Mouse (Mus musculus): ENCODE measurements around the gene Mgat5b. TPM values are rescaled to one million over a fixed set of nuclear protein-coding genes. Genes with fewer than 3 reads are reported as not detected.
A peak's percentile ranks its signal among the peaks of the same experiment; 100 is the strongest.

Mgat5b gene
- total RNA-seq, 2 experiments from 2014 or later = 80.0 to 92.0 TPM

- no peak overlapping the region for H3K27ac ChIP-seq
- DNase-seq (ENCODE audit: extremely low spot score in 1 of 2, low spot score in 2 of 2) = no peak
- no peak for TF ChIP-seq CTCF (IDR thresholded peaks at IDR 0.05)
- no peak overlapping the region for H3K4me3 ChIP-seq
- intact Hi-C loops (cut with DNase I) = no loop called here
Measured at GRCm38 (mm10) chr11:116990231-116990630, 71.6 kb downstream of the Mgat5b start.

GRCm38 (mm10) chr11:116991410-116991809 lies 72.7 kb downstream of the Mgat5b start:
- no peak overlapping the region for H3K27ac ChIP-seq
- DNase-seq (ENCODE audit: extremely low spot score in 1 of 2, low spot score in 2 of 2) = no peak
- TF ChIP-seq CTCF (IDR thresholded peaks at IDR 0.05) = no peak
- intact Hi-C loops (cut with DNase I) = no loop called here
- H3K4me3 ChIP-seq = no peak overlapping the region

- no peak for TF ChIP-seq CTCF (IDR thresholded peaks at IDR 0.05)
- Histone ChIP-seq H3K27ac (no peak overlapping the region), H3K4me3 (no peak overlapping the region)
- intact Hi-C loops (cut with DNase I) = no loop called here
- no peak for DNase-seq (ENCODE audit: extremely low spot score in 1 of 2, low spot score in 2 of 2)
Measured at GRCm38 (mm10) chr11:116991964-116992363, 73.3 kb downstream of the Mgat5b start.

GRCm38 (mm10) chr11:116994095-116994582 lies 75.5 kb downstream of the Mgat5b start:
- Histone ChIP-seq H3K27ac (no peak overlapping the region), H3K4me3 (0 out of 2 replicates have a peak overlapping the region, but pooled peaks have one; percentile 14)
- TF ChIP-seq CTCF (IDR thresholded peaks at IDR 0.05) = peak; percentile 82
- DNase-seq (ENCODE audit: extremely low spot score in 1 of 2, low spot score in 2 of 2) = peak in 1 of 2 experiments; percentile 39
- intact Hi-C loops (cut with DNase I) = loop anchor here (2.0 kb wide), 1 partner anchor 75 kb away; the partner anchor contains the start of gene Mgat5b

GRCm38 (mm10) chr11:116996976-116997375 lies 78.3 kb downstream of the Mgat5b start:
- H3K27ac ChIP-seq = no peak overlapping the region
- no peak for TF ChIP-seq CTCF (IDR thresholded peaks at IDR 0.05)
- intact Hi-C loops (cut with DNase I) = no loop called here
- DNase-seq (ENCODE audit: extremely low spot score in 1 of 2, low spot score in 2 of 2) = no peak
- no peak overlapping the region for H3K4me3 ChIP-seq

- DNase-seq (ENCODE audit: extremely low spot score in 1 of 2, low spot score in 2 of 2) = no peak
- H3K4me3 ChIP-seq = no peak overlapping the region
- intact Hi-C loops (cut with DNase I) = no loop called here
- TF ChIP-seq CTCF (IDR thresholded peaks at IDR 0.05) = peak; percentile 15
- H3K27ac ChIP-seq = no peak overlapping the region
Measured at GRCm38 (mm10) chr11:116998935-116999334, 80.3 kb downstream of the Mgat5b start.

GRCm38 (mm10) chr11:117000219-117000618 lies 81.6 kb downstream of the Mgat5b start:
- Histone ChIP-seq H3K27ac (no peak overlapping the region), H3K4me3 (no peak overlapping the region)
- DNase-seq (ENCODE audit: extremely low spot score in 1 of 2, low spot score in 2 of 2) = no peak
- intact Hi-C loops (cut with DNase I) = no loop called here
- no peak for TF ChIP-seq CTCF (IDR thresholded peaks at IDR 0.05)

- no peak overlapping the region for H3K4me3 ChIP-seq
- TF ChIP-seq CTCF (IDR thresholded peaks at IDR 0.05) = no peak
- intact Hi-C loops (cut with DNase I) = no loop called here
- no peak overlapping the region for H3K27ac ChIP-seq
- no peak for DNase-seq (ENCODE audit: extremely low spot score in 1 of 2, low spot score in 2 of 2)
Measured at GRCm38 (mm10) chr11:117001789-117002188, 83.1 kb downstream of the Mgat5b start.

GRCm38 (mm10) chr11:117003503-117003902 lies 84.8 kb downstream of the Mgat5b start:
- no peak for TF ChIP-seq CTCF (IDR thresholded peaks at IDR 0.05)
- no peak for DNase-seq (ENCODE audit: extremely low spot score in 1 of 2, low spot score in 2 of 2)
- no peak overlapping the region for H3K27ac ChIP-seq
- H3K4me3 ChIP-seq = no peak overlapping the region
- intact Hi-C loops (cut with DNase I) = no loop called here

- H3K27ac ChIP-seq = no peak overlapping the region
- no peak for TF ChIP-seq CTCF (IDR thresholded peaks at IDR 0.05)
- intact Hi-C loops (cut with DNase I) = no loop called here
Measured at GRCm38 (mm10) chr11:117004277-117004676, 85.6 kb downstream of the Mgat5b start.

GRCm38 (mm10) chr11:117017462-117017861 lies 98.8 kb downstream of the Mgat5b start:
- peak in 1 of 2 experiments; percentile 33 for DNase-seq (ENCODE audit: extremely low spot score in 1 of 2, low spot score in 2 of 2)
- H3K27ac ChIP-seq = peak overlapping the region; percentile 76
- H3K4me3 ChIP-seq = no peak overlapping the region
- intact Hi-C loops (cut with DNase I) = no loop called here
- TF ChIP-seq CTCF (IDR thresholded peaks at IDR 0.05) = no peak

More at GRCm38 (mm10) chr11:117004277-117004676, 85.6 kb downstream of the Mgat5b start:
- no peak overlapping the region for H3K4me3 ChIP-seq
- DNase-seq (ENCODE audit: extremely low spot score in 1 of 2, low spot score in 2 of 2) = no peak

- intact Hi-C loops (cut with DNase I) = loop anchor here (1.0 kb wide), 1 partner anchor 100 kb away; the partner anchor contains the start of gene Mgat5b
- DNase-seq (ENCODE audit: extremely low spot score in 1 of 2, low spot score in 2 of 2) = peak; percentile 80 to 84
- H3K4me3 ChIP-seq = no peak overlapping the region
- TF ChIP-seq CTCF (IDR thresholded peaks at IDR 0.05) = peak; percentile 77
- H3K27ac ChIP-seq = peak overlapping the region; percentile 76
Measured at GRCm38 (mm10) chr11:117018410-117018809, 99.7 kb downstream of the Mgat5b start.

- intact Hi-C loops (cut with DNase I) = no loop called here
- no peak overlapping the region for H3K27ac ChIP-seq
- no peak for DNase-seq (ENCODE audit: extremely low spot score in 1 of 2, low spot score in 2 of 2)
- H3K4me3 ChIP-seq = no peak overlapping the region
- no peak for TF ChIP-seq CTCF (IDR thresholded peaks at IDR 0.05)
Measured at GRCm38 (mm10) chr11:117021026-117021425, 102.4 kb downstream of the Mgat5b start.
